Mouse (Mus musculus) right cerebral cortex, postnatal 36 days (tissue): ENCODE measurements around the gene Rxfp2.

Experiments used
- DNase-seq, 2 experiments: peaks; one replicate each; pipeline ENCODE4 v3.0.0; 2022; ENCODE audit warnings: low spot score in 2 of 2, mixed read lengths in 1 of 2

Gene Rxfp2

DNA sequence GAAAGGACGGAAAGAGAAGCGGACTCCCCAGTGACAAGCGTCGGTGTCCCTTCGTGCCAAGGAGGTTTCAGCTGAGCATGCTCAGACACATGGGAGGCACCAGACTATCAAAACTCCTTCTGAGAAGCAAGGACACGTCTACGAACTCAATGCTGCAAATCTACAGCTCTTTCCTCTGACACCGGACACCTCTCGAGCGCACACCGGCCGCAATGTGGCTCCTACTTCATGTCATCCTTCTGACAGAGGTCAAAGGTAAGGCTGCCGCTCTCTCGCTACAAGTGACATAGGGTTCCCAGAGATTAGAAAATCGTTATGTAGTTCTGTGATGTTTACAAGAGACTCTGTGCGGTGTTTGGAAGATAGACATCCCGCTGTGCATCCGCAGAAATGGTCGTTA lies at the start of gene Rxfp2:
Gene Rxfp2 (plus strand): TSS at position 20 of the 400 bp plus-strand sequence.
- DNase-seq = no peak

DNA sequence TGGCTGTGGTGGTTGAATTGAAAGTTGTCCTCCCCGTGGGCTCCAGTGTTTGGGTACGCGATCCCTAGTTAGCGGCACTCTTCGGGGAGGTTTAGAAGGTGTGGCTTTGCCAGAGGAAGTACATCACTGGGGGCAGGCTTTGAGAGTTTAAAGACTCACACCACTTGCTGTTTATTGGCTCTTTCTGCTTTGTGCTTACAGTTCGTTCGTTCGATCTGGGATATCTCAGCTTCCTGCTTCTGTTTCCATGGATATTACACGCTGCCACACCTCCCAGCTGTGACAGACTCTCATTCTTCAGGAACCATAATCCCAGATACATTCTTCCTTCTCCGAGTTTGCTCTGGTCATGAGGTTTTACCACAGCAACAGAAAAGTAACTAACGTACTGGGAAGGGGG lies 48.2 kb upstream of the Rxfp2 start:
- no peak for DNase-seq

GRCm38 (mm10) chr5:149977027-149977426 lies 41.4 kb upstream of the Rxfp2 start:
- DNase-seq = no peak

GRCm38 (mm10) chr5:149983621-149984020 lies 34.9 kb upstream of the Rxfp2 start:
- no peak for DNase-seq

DNA sequence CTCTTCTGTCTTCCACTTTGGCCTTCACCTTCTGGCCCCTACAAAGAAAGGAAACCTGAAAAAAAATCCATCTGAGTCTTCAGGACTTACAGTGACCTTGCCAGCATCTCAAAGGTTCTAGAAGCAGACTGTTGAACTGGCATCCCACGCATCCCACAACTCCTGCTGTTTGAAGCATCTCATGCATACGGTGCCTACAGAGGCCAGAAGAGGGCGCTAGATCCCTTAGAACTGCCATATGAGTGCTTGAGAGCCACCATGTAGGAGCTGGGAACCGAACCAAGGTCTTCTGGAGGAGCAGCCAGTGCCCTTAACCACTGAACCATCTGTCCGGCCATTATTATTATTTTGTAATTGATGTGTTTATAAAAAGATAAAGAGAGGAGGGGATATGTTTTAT lies 23.9 kb upstream of the Rxfp2 start:
- DNase-seq = no peak

DNA sequence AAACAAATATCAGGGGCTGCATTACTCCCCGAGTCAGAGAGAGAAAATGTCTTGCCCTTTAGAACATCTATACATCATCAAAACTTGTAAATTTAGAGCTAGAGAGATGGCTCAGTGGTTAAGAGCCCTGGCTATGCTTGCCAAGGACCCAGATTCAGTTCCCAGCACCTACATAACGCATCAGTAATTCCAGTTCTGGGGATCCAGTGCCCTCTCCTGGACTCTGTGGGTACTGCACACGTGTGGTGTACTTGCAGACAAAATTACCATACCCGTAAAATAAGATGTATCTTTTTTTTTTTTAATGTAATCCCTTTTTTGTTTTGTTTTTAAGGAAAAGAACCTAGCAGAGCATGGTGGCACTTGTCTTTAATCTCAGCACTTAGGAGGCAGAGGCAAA lies 21.9 kb upstream of the Rxfp2 start:
- DNase-seq = no peak

GRCm38 (mm10) chr5:149997321-149998034 lies 21.0 kb upstream of the Rxfp2 start:
- peak in 1 of 2 experiments; percentile 39 for DNase-seq

DNA sequence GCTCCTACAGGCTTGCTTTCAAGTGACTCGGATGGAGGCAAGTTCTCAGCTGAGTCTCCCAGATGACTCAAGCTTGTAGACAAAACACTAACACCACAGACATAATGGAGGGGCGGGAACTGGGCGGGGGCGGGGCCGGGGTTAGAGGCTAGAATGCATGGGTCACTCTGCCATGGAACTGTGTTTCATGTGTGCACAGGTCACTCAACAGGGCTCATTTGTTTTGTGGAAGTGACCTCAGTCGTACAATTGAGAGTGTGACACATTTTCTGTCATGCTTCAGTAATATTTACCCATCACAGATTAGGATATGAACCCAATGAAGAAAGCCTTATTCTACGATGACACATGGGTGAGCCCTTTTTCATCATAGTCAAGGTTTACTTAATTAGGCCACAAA lies 20.2 kb upstream of the Rxfp2 start:
- DNase-seq = no peak

- no peak for DNase-seq
These were observed 13.1 kb upstream of the Rxfp2 start for GRCm38 (mm10) chr5:150005355-150005754.

DNA sequence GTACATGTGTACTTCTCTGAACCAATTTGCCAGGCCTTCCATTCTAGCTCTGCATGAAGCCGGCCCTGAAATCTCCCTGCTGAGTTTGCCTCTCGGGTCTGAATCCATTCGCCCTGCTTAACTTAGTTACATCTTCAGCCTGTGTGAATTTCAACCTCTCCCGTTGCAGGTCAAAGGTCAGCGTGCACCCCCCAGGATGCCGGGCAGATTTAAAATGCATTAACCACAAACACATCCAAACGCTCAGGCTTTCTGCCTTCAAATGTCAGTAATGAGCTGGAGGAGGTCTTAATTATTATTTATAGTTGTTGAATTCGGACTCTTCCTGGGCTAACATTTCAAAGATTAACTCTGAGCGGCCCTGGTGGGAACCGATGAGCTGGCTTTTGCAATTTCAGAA lies 1.6 kb upstream of the Rxfp2 start:
- DNase-seq = no peak

GRCm38 (mm10) chr5:150017672-150018071 lies 803 bp upstream of the Rxfp2 start:
- DNase-seq = no peak

- DNase-seq = peak; percentile 48 to 62
These were observed 2.4 kb downstream of the Rxfp2 start for GRCm38 (mm10) chr5:150020851-150021250.

DNA sequence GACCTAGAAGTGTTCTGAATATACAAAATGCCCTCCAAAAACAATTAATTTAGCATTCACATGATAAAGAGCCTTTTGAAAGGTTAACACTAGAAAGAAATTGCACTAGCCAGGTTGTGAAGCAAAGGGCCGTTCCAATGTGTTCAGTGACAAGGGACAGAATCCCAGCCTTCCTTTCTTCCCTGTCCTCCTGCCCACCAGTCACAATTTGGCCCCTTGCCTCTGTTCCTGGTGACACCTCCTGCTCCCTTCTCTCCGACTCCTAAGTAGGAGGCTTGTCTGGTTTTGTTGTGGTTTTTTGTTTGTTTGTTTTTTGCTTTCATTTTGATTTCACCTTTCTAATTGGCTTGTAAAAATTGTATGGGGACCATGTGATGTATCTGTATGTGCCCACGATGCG lies 3.3 kb downstream of the Rxfp2 start:
- DNase-seq = no peak

- no peak for DNase-seq
These were observed 4.1 kb downstream of the Rxfp2 start for GRCm38 (mm10) chr5:150022556-150022955.

DNA sequence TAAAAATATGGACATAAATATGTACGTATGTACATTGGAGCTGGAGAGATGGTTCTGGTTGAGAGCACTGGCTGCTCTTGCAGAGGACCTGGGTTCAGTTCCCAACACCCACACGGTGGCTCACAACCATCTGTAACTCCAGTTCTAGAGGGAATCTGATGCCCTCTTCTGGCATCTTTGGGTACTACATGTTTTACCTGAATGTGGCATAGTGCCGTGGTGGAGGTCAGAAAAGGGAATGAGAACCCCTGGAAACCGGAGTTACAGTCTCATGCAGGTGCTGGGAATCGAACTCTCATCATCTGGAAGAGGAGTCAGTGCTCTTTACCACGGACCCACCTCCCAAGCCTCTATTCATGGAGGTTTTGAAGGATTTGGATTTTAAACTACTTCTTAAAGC lies 5.0 kb downstream of the Rxfp2 start:
- DNase-seq = no peak

DNA sequence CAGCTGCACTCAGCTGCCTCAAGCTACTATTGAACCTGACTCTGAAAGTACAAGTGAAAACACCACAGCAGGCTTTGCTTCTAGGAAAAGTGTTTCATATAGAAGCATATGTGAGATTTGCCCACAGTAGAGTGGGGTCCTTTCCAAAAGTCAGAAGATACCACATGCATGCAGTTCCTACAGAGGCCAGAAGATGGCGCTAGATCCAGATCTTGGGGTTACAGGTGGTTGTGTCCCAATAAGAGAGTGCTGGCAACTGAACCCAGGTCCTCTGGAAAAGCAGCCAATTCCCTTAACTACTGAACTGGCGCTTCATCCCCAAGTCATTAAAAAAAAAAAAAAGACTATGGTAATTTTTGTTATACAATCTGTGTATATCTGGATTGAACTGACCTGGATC lies 5.7 kb downstream of the Rxfp2 start:
- DNase-seq = no peak

DNA sequence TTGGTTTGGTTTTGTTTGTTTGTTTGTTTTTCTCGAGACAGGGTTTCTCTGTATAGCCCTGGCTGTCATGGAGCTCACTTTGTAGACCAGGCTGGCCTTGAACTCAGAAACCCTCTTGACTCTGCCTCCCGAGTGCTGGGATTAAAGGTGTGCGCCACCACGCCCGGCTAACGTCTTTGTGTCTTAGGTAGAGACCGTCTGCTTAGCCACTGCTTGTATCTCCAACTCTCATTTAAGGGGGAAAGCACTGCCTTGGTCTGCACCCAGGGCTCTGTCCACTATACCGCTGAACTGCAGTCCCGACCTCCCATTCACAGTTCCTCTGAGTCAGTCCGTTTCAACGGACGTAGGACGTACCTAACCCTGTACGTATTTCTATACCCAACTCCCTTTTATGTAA lies 6.4 kb downstream of the Rxfp2 start:
- no peak for DNase-seq

DNA sequence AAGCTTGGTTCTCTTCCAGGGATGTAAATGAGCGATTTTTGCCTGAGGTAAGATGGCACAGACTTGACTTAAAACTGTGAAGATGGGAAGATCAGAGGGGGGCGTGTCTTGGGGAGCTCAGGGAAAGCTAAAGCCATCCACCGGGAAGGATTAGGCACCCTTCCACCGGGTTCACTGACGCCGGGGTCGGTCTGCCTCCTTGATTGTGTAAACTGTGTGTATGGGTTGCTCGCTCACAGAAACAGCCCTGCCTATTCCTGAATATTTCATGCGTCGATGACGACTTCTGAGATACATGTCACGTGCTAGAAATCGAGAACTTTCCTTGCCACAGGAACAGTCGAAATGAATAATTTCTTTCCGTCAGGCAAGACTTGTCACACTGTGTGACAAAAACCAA lies 6.9 kb downstream of the Rxfp2 start:
- no peak for DNase-seq

DNA sequence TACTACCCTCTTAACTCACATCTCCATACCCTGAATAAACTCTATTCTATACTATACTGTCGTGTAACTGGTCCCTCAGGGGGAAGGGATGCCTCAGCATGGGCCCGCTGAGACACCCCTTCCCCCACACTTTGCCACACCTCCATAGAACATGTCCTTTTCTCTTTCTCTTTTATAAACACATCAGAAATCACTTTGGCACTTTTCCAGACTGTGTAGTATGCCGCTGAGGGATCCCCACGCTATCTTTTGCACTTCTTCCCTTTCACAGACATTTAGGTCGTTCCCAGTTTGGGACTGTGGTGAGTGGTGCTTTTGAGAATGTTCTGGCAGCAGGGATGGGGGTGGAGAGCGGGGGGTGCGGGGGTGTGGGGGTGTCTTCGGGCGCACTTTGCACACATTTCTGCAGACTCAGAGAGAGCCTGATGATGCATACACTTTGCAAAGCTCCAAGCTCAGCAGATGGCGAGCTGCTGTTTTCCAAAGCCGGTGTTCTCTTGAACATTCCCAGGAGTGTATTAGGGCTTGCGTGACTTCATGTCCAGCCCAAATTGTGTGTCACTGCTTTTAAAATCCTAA lies 8.1 kb downstream of the Rxfp2 start:
- DNase-seq = peak; percentile 65 to 77

GRCm38 (mm10) chr5:150031201-150031600 lies 12.7 kb downstream of the Rxfp2 start:
- no peak for DNase-seq

DNA sequence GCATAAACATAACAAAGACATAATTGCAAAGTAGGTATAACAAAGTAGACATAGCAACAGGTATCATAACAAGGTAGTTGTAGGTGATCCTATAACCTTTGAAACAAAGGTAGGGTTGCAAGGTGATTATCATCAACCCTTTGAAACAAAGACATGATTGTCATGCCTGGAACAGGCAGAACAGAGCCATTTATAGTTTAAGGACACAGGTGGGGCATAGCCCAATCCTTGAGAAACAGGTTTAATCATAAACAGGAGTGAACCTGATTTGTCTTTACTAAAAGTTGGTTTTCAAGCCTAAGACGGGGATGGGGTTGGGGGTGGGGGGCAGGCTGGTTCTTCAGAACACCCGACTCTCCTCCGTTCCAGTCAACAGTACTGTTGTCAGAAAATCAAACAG lies 13.2 kb downstream of the Rxfp2 start:
- no peak for DNase-seq

- DNase-seq = peak in 1 of 2 experiments; percentile 24
These were observed 13.6 kb downstream of the Rxfp2 start for GRCm38 (mm10) chr5:150032075-150032492.

DNA sequence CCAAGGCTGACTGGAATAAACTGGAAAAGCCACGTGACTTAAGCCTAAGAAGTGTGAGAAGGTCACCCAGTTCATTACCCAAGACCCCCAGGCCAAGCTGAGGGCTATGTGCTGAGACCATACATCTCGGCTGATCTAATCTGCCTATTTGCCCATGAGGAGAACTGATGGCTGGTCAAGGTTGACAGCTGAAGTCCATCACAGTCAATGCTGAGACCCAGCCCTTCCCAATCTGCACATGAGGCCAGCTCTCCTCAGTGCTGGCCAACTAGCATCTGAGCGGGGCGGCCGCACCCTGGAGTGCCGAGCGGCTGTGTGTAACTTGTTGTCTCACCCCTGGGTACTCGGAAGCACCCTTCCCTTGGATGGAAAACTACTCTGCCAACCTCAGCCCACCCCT lies 17.8 kb downstream of the Rxfp2 start:
- DNase-seq = no peak

DNA sequence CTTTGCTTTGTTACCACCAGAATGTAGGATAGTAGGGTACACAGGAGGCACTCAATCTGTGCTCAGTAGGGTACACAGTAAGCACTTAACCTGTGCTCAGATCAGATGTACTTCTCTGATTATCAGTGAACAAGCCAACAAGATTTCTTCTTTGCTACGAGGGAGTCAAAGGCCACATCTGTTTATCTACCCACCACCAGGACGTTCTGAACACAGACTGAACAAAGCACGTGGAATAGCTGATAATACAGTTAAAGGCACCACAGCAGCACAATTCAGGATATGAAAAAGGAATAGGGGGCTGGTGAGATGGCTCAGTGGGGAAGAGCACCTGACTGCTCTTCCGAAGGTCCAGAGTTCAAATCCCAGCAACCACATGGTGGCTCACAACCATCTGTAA lies 18.4 kb downstream of the Rxfp2 start:
- no peak for DNase-seq
